Mouse (Mus musculus): ENCODE data around the gene Pcgf5. TPM values are rescaled to one million over a fixed set of nuclear protein-coding genes. Genes with fewer than 3 reads are reported as not detected.

Pcgf5 gene
- polyA plus RNA-seq, 1 experiment from 2014 or later: 7.1 TPM

GRCm38 (mm10) chr19:36362541-36362940, 14.4 kb downstream of the Pcgf5 start:
- 90% methylated on average over 5 of the region's 5 CpGs for WGBS
- H3K9me3 ChIP-seq: no peaks in the 10 kb centered on the region
- no peak overlapping the region for H3K4me3 ChIP-seq
- H3K27ac ChIP-seq (replicated peaks): no peak overlapping the region
- H3K27me3 ChIP-seq (replicated peaks; ENCODE audit: low read depth, poor library complexity, severe bottlenecking): no peaks in the 10 kb centered on the region
- no peak for DNase-seq (ENCODE audit: low spot score)
- no peaks in the 10 kb centered on the region for H3K36me3 ChIP-seq (replicated peaks)
- H3K4me1 ChIP-seq: no peaks in the 10 kb centered on the region

GRCm38 (mm10) chr19:36364757-36365156, 16.6 kb downstream of the Pcgf5 start:
- WGBS: 89% methylated on average over 8 of the region's 8 CpGs

GRCm38 (mm10) chr19:36371478-36371877, 23.4 kb downstream of the Pcgf5 start:
- no peak for DNase-seq (ENCODE audit: low spot score)
- H3K4me1 ChIP-seq: no peaks in the 10 kb centered on the region
- H3K9me3 ChIP-seq: no peaks in the 10 kb centered on the region
- no peak overlapping the region for H3K4me3 ChIP-seq
- 88% methylated on average over 10 of the region's 10 CpGs for WGBS
- no peak overlapping the region for H3K27ac ChIP-seq (replicated peaks)
- H3K27me3 ChIP-seq (replicated peaks; ENCODE audit: low read depth, poor library complexity, severe bottlenecking): no peaks in the 10 kb centered on the region
- H3K36me3 ChIP-seq (replicated peaks): no peaks in the 10 kb centered on the region

More at GRCm38 (mm10) chr19:36364757-36365156, 16.6 kb downstream of the Pcgf5 start:
- DNase-seq (ENCODE audit: low spot score): no peak
- H3K4me3 ChIP-seq: no peak overlapping the region
- no peak overlapping the region for H3K27ac ChIP-seq (replicated peaks)
- H3K9me3 ChIP-seq: no peaks in the 10 kb centered on the region
- H3K36me3 ChIP-seq (replicated peaks): no peaks in the 10 kb centered on the region
- H3K4me1 ChIP-seq: no peaks in the 10 kb centered on the region
- no peaks in the 10 kb centered on the region for H3K27me3 ChIP-seq (replicated peaks; ENCODE audit: low read depth, poor library complexity, severe bottlenecking)

- Histone ChIP-seq H3K9me3 (no peaks in the 10 kb centered on the region), H3K4me3 (no peak overlapping the region), H3K27me3 (replicated peaks; ENCODE audit: low read depth, poor library complexity, severe bottlenecking) (no peaks in the 10 kb centered on the region), H3K27ac (replicated peaks) (no peak overlapping the region), H3K36me3 (replicated peaks) (no peaks in the 10 kb centered on the region), H3K4me1 (no peaks in the 10 kb centered on the region)
- WGBS: 76% methylated on average over 6 of the region's 6 CpGs
- DNase-seq (ENCODE audit: low spot score): no peak
Observed at GRCm38 (mm10) chr19:36373056-36373621, 25.0 kb downstream of the Pcgf5 start.

GRCm38 (mm10) chr19:36375200-36375783, 27.2 kb downstream of the Pcgf5 start:
- no peak overlapping the region for H3K27ac ChIP-seq (replicated peaks)
- 84% methylated on average over 11 of the region's 11 CpGs for WGBS
- H3K27me3 ChIP-seq (replicated peaks; ENCODE audit: low read depth, poor library complexity, severe bottlenecking): no peaks in the 10 kb centered on the region
- no peaks in the 10 kb centered on the region for H3K9me3 ChIP-seq
- H3K4me3 ChIP-seq: no peak overlapping the region
- H3K36me3 ChIP-seq (replicated peaks): no peaks in the 10 kb centered on the region
- H3K4me1 ChIP-seq: peaks cover 3% of the 10 kb centered on the region; the same call in 1 of the 2 replicates
- no peak for DNase-seq (ENCODE audit: low spot score)

- Histone ChIP-seq H3K9me3 (no peaks in the 10 kb centered on the region), H3K4me3 (no peak overlapping the region), H3K27me3 (replicated peaks; ENCODE audit: low read depth, poor library complexity, severe bottlenecking) (no peaks in the 10 kb centered on the region), H3K27ac (replicated peaks) (no peak overlapping the region), H3K36me3 (replicated peaks) (no peaks in the 10 kb centered on the region), H3K4me1 (peaks cover 3% of the 10 kb centered on the region; the same call in 1 of the 2 replicates)
- 86% methylated on average over 7 of the region's 7 CpGs for WGBS
- no peak for DNase-seq (ENCODE audit: low spot score)
Observed at GRCm38 (mm10) chr19:36377729-36378128, 29.6 kb downstream of the Pcgf5 start.

- H3K4me1 ChIP-seq: peaks cover 3% of the 10 kb centered on the region; the same call in 1 of the 2 replicates
- 69% methylated on average over 15 of the region's 15 CpGs for WGBS
- no peak for DNase-seq (ENCODE audit: low spot score)
- H3K9me3 ChIP-seq: no peaks in the 10 kb centered on the region
- H3K27ac ChIP-seq (replicated peaks): no peak overlapping the region
- no peak overlapping the region for H3K4me3 ChIP-seq
- no peaks in the 10 kb centered on the region for H3K36me3 ChIP-seq (replicated peaks)
- H3K27me3 ChIP-seq (replicated peaks; ENCODE audit: low read depth, poor library complexity, severe bottlenecking): no peaks in the 10 kb centered on the region
Observed at GRCm38 (mm10) chr19:36378511-36379232, 30.6 kb downstream of the Pcgf5 start.

GRCm38 (mm10) chr19:36382901-36383300, 34.8 kb downstream of the Pcgf5 start:
- Histone ChIP-seq H3K9me3 (no peaks in the 10 kb centered on the region), H3K27me3 (replicated peaks; ENCODE audit: low read depth, poor library complexity, severe bottlenecking) (no peaks in the 10 kb centered on the region), H3K4me3 (no peak overlapping the region), H3K4me1 (peaks cover 6% of the 10 kb centered on the region; the same call in 1 of the 2 replicates), H3K27ac (replicated peaks) (no peak overlapping the region), H3K36me3 (replicated peaks) (no peaks in the 10 kb centered on the region)
- no peak for DNase-seq (ENCODE audit: low spot score)
- 91% methylated on average over 3 of the region's 3 CpGs for WGBS

- Histone ChIP-seq H3K27me3 (replicated peaks; ENCODE audit: low read depth, poor library complexity, severe bottlenecking) (no peaks in the 10 kb centered on the region), H3K27ac (replicated peaks) (no peak overlapping the region), H3K36me3 (replicated peaks) (no peaks in the 10 kb centered on the region), H3K4me1 (peaks cover 3% of the 10 kb centered on the region; the same call in 1 of the 2 replicates), H3K4me3 (no peak overlapping the region), H3K9me3 (no peaks in the 10 kb centered on the region)
- no peak for DNase-seq (ENCODE audit: low spot score)
- WGBS: 83% methylated on average over 5 of the region's 5 CpGs
Observed at GRCm38 (mm10) chr19:36383977-36384376, 35.9 kb downstream of the Pcgf5 start.

- 8% methylated on average over 2 of the region's 2 CpGs for WGBS
- no peaks in the 10 kb centered on the region for H3K27me3 ChIP-seq (replicated peaks; ENCODE audit: low read depth, poor library complexity, severe bottlenecking)
Observed at GRCm38 (mm10) chr19:36384426-36384825, 36.3 kb downstream of the Pcgf5 start.

GRCm38 (mm10) chr19:36388502-36388901, 40.4 kb downstream of the Pcgf5 start:
- Histone ChIP-seq H3K4me1 (peaks cover 3% of the 10 kb centered on the region; the same call in 1 of the 2 replicates), H3K9me3 (no peaks in the 10 kb centered on the region), H3K4me3 (no peak overlapping the region), H3K36me3 (replicated peaks) (no peaks in the 10 kb centered on the region), H3K27ac (replicated peaks) (no peak overlapping the region), H3K27me3 (replicated peaks; ENCODE audit: low read depth, poor library complexity, severe bottlenecking) (no peaks in the 10 kb centered on the region)
- DNase-seq (ENCODE audit: low spot score): no peak
- 82% methylated on average over 5 of the region's 5 CpGs for WGBS

More at GRCm38 (mm10) chr19:36384426-36384825, 36.3 kb downstream of the Pcgf5 start:
- Histone ChIP-seq H3K4me1 (peaks cover 3% of the 10 kb centered on the region; the same call in 1 of the 2 replicates), H3K27ac (replicated peaks) (no peak overlapping the region), H3K4me3 (no peak overlapping the region), H3K9me3 (no peaks in the 10 kb centered on the region), H3K36me3 (replicated peaks) (no peaks in the 10 kb centered on the region)
- no peak for DNase-seq (ENCODE audit: low spot score)

- Histone ChIP-seq H3K36me3 (replicated peaks) (no peaks in the 10 kb centered on the region), H3K4me3 (no peak overlapping the region), H3K9me3 (no peaks in the 10 kb centered on the region), H3K27ac (replicated peaks) (no peak overlapping the region), H3K4me1 (no peaks in the 10 kb centered on the region), H3K27me3 (replicated peaks; ENCODE audit: low read depth, poor library complexity, severe bottlenecking) (no peaks in the 10 kb centered on the region)
- 85% methylated on average over 1 of the region's 1 CpGs for WGBS
- DNase-seq (ENCODE audit: low spot score): no peak
Observed at GRCm38 (mm10) chr19:36390714-36391113, 42.6 kb downstream of the Pcgf5 start.

- no peaks in the 10 kb centered on the region for H3K4me1 ChIP-seq
- no peaks in the 10 kb centered on the region for H3K27me3 ChIP-seq (replicated peaks; ENCODE audit: low read depth, poor library complexity, severe bottlenecking)
- no peaks in the 10 kb centered on the region for H3K36me3 ChIP-seq (replicated peaks)
- H3K27ac ChIP-seq (replicated peaks): no peak overlapping the region
- no peak for DNase-seq (ENCODE audit: low spot score)
- no peaks in the 10 kb centered on the region for H3K9me3 ChIP-seq
- 79% methylated on average over 3 of the region's 3 CpGs for whole genome bisulfite sequencing
- H3K4me3 ChIP-seq: no peak overlapping the region
Observed at GRCm38 (mm10) chr19:36398500-36398899, 50.4 kb downstream of the Pcgf5 start.

Measured in embryonic facial prominence, embryonic 10.5 days (tissue).